Mouse (Mus musculus) cerebellum, postnatal 10 days (tissue): ENCODE results near the gene Gm5089.

ENCODE experiments used
- DNase-seq, 2 experiments: peaks; one replicate each; pipeline ENCODE4 v3.0.0; 2021; ENCODE audit warnings: mixed read lengths in 2 of 2

Gene Gm5089

GRCm38 (mm10) chr14:122385758-122386157 lies 65.2 kb downstream of the Gm5089 start:
- no peak for DNase-seq

DNA sequence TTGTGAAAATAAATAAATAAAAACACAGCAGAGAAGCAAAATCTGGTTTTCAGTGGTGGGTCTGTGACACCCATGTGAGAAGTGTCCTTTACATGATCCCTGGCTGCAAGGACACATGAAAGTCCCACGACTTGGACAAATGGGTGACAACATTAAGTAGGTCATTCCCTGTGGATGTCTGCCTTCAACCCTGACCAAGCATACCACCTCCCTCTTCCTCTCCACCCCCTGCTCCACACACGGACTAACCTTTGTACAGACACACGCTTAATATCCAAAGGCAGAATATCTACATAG lies 65.7 kb downstream of the Gm5089 start:
- peak; percentile 56 to 71 for DNase-seq
